Mouse (Mus musculus): ENCODE results near the gene Ralgapb.

DNA sequence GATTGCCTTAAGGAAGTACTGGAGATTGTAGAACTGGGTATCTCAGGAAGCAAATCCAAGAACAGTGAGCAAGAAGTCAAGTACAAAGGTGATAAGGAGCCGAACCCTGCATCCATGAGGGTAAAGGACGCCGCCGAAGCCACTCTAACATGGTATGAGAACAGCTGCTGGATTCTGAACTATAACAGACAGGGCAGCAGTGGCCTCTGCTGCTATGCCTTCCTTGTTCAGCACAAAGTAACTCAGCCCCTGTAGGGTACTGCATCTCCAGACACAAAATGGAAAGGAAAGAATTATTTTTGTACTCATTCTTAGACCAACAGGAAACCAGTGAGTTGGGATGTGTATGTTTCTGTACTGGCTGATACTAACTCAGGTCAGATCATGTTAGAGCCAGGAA is 46.8 kb downstream of the Ralgapb start:
- TF ChIP-seq MAFK (IDR thresholded peaks at IDR 0.05; ENCODE audit: insufficient read depth, low read depth, low read length) (no peak), ZNF384 (IDR thresholded peaks at IDR 0.05; ENCODE audit: low read depth, low read length) (no peak), CHD2 (IDR thresholded peaks at IDR 0.05; ENCODE audit: low read depth, low read length) (no peak), ZC3H11A (IDR thresholded peaks at IDR 0.05; ENCODE audit: borderline replicate concordance, low read depth, low read length) (no peak), HCFC1 (IDR thresholded peaks at IDR 0.05; ENCODE audit: borderline replicate concordance, insufficient read depth, low read length) (no peak)
